Mouse (Mus musculus) layer of hippocampus, adult 9-10 months (tissue): ENCODE measurements at regions not wholly inside any gene's neighbourhood (a gene's known extent, or its start where the extent isn't known, plus 50 kb on each side); places are given as distances from the start of the nearest gene placed in this dataset.

Experiments
- DNase-seq: peaks from one replicate; pipeline ENCODE4 v3.0.0; 2022; ENCODE audit warnings: low spot score

DNA sequence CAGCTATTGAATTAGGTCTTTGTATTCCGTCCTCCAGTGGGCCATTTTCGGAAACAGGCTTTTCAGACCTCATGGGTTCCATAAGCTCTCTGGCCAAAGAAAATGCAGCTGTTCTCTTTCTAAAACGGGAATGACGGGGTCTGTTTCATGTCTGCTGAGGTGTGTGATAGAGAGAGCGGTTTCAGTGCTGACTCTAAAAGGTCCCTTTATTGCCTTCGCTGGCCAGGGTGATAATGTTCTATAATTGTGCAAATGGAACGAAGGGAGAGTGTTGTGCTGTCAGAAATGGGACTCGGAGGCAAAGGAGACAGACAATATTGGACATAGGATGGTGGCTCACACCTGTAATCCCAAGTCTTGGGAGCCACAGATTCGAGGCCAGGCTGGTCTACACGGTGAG lies 53.5 kb upstream of the Osbpl8 start:
- DNase-seq: no peak

DNA sequence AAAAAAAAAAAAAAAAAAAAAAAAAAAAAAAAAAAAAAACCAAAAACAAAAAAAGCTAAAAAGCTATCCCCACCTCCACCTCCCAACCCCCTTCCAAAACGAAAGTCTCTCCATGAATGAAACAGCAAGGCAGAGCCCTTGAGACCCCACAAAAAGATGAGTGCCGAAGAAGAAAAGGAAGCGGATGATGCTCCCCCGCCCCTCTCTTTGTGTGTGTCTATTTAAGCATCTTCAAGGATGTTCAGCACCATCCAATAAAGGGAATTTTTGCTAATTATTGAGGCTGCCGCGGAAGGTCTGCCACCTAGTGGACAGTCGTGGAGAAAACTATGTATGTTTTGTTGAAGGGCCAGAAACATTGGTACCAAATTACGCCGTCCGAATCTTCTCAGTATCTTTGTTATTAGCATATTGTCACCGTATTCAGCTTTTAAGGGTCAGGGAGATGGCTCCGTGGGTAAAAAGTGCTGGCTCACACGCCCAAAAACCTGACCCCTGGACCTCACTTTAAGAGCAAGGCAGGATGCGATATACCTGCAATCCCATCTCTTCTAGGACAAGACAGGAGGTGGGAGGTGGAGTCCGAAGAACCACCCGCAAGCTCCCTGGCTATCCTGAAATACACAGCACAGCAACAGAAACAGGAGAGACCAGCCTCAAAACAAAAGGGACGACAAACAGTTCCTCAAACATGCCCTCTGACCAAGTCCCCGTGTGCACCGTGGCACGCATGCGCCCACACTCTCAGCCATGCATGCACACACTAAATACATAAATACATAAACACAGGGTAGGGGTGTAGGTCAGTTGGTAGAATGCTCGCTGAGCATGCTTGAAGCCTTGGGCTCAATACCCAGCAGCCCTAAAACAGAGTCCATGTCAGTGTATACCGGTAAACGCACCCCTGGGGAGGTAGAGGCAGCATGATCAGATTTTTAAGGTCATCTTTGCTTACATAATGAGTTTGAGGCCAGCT lies 55.6 kb upstream of the Osbpl8 start:
- DNase-seq: peak; percentile 71

DNA sequence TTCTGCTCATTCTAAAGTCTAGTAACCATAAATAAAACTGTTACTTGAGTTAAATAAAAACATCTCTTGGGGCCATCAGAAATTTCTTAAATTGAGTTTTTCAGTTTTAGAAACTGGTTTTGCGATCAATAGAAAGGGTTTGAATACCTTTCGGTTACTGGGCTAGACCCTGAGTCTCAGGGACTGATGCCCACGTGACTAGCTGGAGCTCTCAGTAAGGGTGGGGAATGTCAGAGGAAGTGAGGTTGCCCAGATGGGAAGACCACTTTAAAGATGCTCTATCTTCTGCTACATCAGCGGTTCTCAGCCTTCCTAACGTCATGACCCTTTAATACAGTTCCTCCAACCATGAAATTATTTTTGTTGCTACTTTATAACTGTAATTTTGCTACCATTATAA lies 56.7 kb upstream of the Osbpl8 start:
- no peak for DNase-seq

DNA sequence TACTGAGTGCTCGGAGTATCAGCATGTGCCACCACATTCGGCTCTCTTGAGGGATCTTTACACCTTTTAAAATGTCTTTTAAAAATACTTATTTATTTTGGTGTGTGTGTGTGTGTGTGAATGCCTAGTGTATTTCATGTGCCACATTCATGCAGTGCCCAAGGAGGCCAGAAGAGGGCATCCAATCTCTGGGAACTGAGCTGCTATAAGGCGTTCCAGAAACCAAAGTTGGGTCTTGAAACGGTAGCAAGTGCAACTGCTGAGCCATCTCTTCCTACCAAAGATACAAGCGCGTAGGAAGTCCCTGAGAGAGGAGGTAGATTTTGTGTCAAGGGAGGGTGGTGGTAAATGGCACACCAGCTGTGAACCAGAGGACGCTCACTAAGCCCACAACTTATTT lies 57.2 kb upstream of the Osbpl8 start:
- DNase-seq: peak; percentile 47

DNA sequence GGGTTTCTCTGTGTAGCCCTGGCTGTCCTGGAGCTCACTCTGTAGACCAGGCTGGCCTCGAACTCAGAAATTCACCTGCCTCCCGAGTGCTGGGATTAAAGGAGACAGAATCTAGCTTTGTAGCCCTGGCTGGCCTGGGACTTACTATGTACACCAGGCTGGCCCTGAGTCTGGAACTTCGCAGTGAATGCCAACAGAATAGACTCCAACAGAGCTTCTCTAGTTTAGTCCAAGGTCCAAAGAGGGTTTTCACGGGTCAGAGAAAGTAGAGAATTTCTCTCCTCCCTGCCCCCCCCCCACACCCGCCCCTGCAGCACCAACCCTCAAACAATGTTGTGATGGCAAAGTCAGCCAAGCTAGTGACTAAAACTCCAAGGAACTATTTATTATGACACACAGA lies 58.1 kb upstream of the Osbpl8 start:
- DNase-seq: no peak

GRCm38 (mm10) chr10:111105662-111106061 lies 58.9 kb upstream of the Osbpl8 start:
- DNase-seq: no peak

- no peak for DNase-seq
Measured at GRCm38 (mm10) chr10:111103512-111103911, 61.0 kb upstream of the Osbpl8 start.

- no peak for DNase-seq
Measured at GRCm38 (mm10) chr10:111103086-111103485, 61.5 kb upstream of the Osbpl8 start.

DNA sequence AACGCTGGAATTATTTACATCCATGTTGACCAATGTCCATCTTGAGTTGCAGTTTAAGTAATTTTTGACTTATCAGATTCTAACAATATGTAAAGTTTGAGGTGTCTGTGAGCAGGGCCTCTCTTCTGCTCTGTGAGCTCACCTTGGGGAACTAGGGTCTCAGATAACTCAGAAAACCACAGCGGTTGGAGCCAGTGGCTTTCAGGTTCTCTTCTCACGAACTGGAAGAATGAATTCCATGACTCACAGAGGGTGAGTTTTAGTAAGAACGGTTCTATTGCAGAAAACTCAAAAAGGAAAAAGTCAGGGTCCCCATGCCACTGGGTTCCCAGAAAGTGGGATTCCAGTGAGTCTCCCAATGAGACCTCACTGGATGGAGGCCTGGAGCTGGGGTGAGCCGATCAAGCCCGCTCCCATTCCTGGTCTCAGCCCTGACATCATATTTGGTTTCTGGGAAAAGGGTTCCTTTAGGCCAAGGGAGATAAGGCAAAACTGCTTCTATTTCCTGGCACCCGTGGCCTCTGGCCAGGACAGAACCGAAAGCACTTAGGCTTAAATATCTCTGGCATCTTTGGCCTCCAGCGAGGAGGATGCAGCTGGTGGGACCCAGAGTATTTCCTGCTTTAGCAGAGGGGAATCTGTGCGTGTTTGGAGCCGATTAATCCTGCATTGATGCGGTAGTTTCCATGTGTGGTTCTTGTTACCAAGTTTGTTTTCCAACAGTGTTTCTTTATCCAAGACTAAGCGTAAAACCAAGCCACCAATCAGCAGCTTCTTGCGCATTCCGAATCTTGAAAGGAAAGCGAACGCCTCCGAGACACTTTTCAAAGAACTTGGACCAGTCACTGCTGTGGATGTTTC lies 62.4 kb upstream of the Osbpl8 start:
- DNase-seq: no peak

- DNase-seq: peak; percentile 77
Measured at GRCm38 (mm10) chr10:111099812-111100464, 64.6 kb upstream of the Osbpl8 start.

GRCm38 (mm10) chr10:111099059-111099811 lies 65.3 kb upstream of the Osbpl8 start:
- no peak for DNase-seq

DNA sequence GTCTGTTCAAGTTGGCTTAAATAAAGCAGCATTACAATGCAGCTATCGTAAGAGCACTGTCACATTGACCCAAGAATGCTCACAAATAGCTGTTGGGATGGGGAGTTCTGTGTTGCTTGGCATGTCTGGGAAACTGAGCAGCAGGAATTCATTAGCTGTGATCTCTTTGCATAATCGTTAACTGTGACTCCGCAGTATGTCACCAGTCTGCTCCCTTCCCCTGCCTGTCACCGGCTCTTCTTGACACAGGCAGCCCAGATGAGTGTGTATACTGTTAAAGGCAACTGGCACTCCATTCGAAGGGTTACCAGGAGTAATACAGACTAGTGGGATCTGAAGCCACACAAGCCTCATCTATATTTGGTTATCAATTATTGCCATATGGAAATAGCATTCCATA lies 67.3 kb upstream of the Osbpl8 start:
- DNase-seq: no peak

DNA sequence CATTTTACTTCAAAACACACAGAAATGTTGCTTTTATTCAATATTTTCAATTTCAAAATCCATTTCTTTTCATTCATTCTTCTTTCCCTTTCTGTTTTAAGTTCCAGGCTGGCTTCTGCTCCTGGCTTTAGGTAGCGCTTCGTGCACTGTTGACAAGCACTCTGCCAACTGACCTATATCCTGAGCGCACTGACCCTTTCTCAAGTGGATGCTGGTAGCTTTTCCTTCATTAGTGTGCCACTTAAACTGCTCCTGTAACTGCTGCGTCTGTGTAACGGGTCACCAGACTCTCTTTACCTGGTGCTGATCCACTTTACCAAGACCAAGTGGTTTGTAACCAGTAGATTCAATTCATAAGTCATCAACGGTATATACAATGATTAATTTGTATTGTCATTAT lies 67.7 kb upstream of the Osbpl8 start:
- no peak for DNase-seq

DNA sequence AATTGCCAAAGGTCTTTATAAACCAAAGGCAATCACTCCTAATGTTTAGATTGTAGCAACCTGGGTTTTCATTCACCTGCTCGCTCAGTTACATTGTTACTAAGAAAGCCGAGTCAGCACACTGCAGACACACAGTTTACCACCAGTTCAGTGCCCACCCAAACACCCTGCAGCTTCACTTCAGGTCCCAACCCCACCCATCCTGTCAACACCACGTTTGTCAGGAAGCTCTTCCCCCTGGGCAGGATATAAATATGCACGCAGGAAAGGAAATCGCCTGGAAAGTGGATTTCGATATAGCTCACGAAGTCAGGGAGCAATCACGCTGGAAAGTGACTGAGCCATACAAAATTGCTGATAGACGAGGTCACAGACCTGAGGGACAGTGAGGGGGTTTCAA lies 70.1 kb upstream of the Osbpl8 start:
- no peak for DNase-seq

GRCm38 (mm10) chr10:111089382-111089781 lies 75.2 kb upstream of the Osbpl8 start:
- DNase-seq: no peak

GRCm38 (mm10) chr10:111085561-111085960 lies 75.6 kb upstream of the Zdhhc17 start:
- DNase-seq: no peak

DNA sequence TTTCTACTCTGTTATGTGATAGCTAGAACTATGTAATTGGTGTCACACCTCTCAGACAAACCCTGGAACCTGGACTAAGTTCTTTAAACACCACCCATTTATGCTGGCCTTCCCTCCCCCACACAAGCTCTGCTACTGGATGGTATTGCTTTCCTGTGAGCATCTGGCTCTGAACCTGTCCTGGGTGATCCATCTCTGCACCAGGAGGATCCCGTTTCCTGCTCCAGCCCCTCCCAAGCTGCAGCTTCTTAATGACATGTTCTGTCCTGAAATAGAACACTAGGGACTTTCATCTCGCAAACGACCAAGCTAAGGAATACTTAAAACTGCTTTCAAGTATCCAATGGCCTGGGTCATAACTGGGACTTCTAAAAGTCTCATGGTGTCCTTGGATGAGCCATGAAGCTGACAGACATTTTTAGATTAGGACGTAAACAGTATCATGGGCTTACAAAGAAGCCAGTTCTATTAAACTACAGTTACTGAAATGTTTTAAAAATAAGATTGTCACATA lies 74.4 kb upstream of the Zdhhc17 start:
- DNase-seq: no peak

DNA sequence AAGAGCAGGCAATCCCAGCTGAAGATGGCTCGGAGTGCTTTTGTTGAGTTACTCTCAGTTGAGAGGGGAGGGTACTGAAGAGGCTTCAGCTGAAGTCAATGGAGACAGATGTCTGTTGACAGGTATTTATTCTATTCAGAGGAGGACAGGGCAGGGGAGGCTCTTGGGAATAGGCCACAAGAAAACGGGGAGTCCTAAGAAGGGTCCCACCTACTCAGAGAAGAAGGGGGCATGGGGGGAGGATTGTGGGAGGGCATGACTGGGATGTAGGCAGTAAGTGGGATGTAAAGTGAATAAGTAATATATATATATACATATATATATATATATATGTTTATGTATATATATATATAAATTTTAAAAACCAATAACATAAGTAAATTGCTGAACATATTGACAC lies 73.9 kb upstream of the Zdhhc17 start:
- no peak for DNase-seq

GRCm38 (mm10) chr10:111083338-111083737 lies 73.4 kb upstream of the Zdhhc17 start:
- DNase-seq: no peak

DNA sequence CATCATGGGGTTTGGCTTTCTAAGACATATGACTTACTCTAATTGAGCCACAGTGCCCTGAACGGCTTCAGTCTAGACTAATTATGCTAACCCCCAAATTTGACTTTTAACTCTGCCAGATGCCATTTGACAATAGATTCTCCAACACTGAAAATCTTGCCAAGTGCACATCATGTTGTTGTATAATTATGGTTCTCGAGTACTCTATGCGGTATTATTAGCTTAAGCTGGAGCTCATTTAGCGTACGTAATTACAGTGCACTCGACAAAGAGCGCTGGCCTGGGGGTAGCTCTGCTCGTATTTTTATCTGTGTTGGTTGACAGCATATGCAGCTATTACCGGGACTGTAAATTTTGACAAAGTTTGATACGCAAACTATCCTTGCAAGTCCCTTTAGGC lies 70.4 kb upstream of the Zdhhc17 start:
- no peak for DNase-seq

DNA sequence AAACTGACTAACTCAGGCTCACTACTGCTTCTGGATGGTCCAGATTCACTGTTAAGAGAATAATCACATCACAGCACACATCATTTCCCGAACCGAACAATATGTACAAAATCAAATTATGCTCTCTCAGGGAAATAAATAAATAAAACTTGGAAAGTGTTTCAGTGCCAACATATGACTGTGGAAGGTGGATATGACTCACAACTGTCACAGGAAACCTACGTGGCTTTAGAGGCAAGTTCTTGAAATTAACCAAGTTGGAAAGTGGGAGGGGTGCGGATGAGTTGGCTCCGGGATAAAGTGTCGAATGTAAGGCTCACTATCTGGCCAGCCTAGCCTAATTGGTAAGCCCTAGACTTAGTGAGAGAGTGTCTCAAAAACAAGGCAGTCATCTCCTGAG lies 69.1 kb upstream of the Zdhhc17 start:
- DNase-seq: no peak

DNA sequence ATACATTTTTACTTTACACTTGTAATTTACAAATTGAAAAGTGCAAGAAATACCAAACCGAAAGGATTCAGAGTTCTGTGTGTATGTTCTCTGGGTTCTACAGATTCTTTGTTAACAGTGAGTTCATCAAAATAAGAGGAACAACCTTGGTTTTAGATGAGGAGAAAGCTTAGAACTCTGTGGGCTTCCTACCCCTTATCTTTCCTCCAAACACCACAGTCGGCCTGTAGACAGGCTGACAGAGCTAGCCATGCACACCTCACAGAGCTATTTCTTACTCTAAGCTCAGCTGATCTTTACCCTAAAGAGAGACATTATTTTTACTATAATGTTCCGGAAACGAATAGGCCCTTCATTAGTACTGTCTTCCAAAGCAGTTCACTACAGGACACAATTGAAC lies 67.7 kb upstream of the Zdhhc17 start:
- DNase-seq: no peak
